Comparison of ENCODE assay signal across 8 mouse cellular contexts in the genomic region with DNA sequence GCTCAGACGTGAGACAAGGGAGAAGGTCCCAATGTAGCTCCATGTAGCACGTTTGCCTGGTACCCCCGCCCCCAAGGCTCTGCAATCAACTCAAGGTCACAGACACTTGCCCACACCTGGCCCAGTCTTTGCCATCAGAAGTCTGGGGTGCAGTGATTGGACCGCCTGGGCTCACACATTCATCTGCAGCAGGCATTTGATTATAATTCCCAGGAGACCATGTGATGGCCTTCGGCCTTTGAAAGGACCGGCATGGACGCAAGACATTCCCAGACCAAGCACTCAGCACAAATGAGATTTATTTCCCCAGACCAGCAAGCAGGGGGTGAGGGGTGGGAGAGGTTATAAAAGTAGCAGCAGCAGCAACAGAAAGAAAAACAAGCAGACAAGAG. TPM values are rescaled to one million over a fixed set of nuclear protein-coding genes. Genes with fewer than 3 reads are reported as not detected.
DNase-seq lines count a peak whose midpoint lies in the region; ATAC-seq and TF ChIP-seq lines count a peak whose summit lies in the region.
"Had no signal": no experiment of that assay in that cellular context is flagged by ENCODE, and none has a peak within 500 bp of the region (broad histone marks: within the 10 kb centered on the region; RNA-seq: fewer than 3 reads in every experiment).

No protein-coding gene starts in this region.

- H3K9me3 ChIP-seq in ES-Bruce4 (replicated peaks; ENCODE audit: control insufficient read depth, insufficient read depth, low read length, poor library complexity, severe bottlenecking), result no peaks in the 10 kb centered on the region
- H3K9me3 ChIP-seq in neural tube, embryonic 15.5 days (replicated peaks), result no peaks in the 10 kb centered on the region

- 0 out of 2 replicates have a peak, but pooled peaks have one; percentile 23 for TF ChIP-seq EP300 in ES-Bruce4 (IDR thresholded peaks at IDR 0.05; ENCODE audit: insufficient read depth, low read depth, low read length)

- 10% methylated on average over 7 of the region's 7 CpGs for WGBS in neural tube, embryonic 15.5 days

- peak; percentile 88 for DNase-seq in 3T3-L1 (ENCODE audit: low read depth, low spot score)
- DNase-seq in kidney, postnatal 36 days, result peak; percentile 73 to 87
- DNase-seq in cerebellum, postnatal 4 days (ENCODE audit: low spot score in 2 of 2), result no peak

- no peaks in the 10 kb centered on the region for H3K36me3 ChIP-seq in ES-Bruce4 (ENCODE audit: control insufficient read depth, insufficient read depth, low read length, poor library complexity, severe bottlenecking)
- no peaks in the 10 kb centered on the region for H3K36me3 ChIP-seq in neural tube, embryonic 15.5 days

- peak overlapping the region; percentile 19 for H3K9ac ChIP-seq in ES-Bruce4 (ENCODE audit: low read depth, poor library complexity, severe bottlenecking)
- no peak overlapping the region for H3K9ac ChIP-seq in neural tube, embryonic 15.5 days (replicated peaks)

- TF ChIP-seq POLR2A in ES-Bruce4 (IDR thresholded peaks at IDR 0.05; ENCODE audit: insufficient read depth, low read length), result no peak
- TF ChIP-seq POLR2A in embryonic fibroblast, embryonic 13.5 days (IDR thresholded peaks at IDR 0.05; ENCODE audit: low read depth, low read length), result no peak

- H3K4me1 ChIP-seq in ES-Bruce4 (ENCODE audit: control insufficient read depth, insufficient read depth, low read length), result peaks cover 6% of the 10 kb centered on the region
- peaks cover 3% of the 10 kb centered on the region for H3K4me1 ChIP-seq in embryonic fibroblast, embryonic 13.5 days (ENCODE audit: control insufficient read depth, insufficient read depth, low read length)
- H3K4me1 ChIP-seq in neural tube, embryonic 15.5 days, result peaks cover 14% of the 10 kb centered on the region

- no peak overlapping the region for H3K4me2 ChIP-seq in neural tube, embryonic 15.5 days

- peak overlapping the region; percentile 64 for H3K27ac ChIP-seq in ES-Bruce4 (ENCODE audit: insufficient read depth, low read length)
- peak overlapping the region; percentile 88 for H3K27ac ChIP-seq in embryonic fibroblast, embryonic 13.5 days (ENCODE audit: insufficient read depth, low read length)
- H3K27ac ChIP-seq in neural tube, embryonic 15.5 days (replicated peaks), result peak overlapping the region; percentile 56; the same call in 1 of the 2 replicates

- H3K4me3 ChIP-seq in ES-Bruce4 (ENCODE audit: low read depth, low read length), result peak overlapping the region; percentile 0; the same call in 1 of the 2 replicates
- no peak overlapping the region for H3K4me3 ChIP-seq in embryonic fibroblast, embryonic 13.5 days (ENCODE audit: insufficient read depth, low read length)
- H3K4me3 ChIP-seq in neural tube, embryonic 15.5 days (replicated peaks), result no peak overlapping the region

- TF ChIP-seq CTCF in ES-Bruce4 (IDR thresholded peaks at IDR 0.05; ENCODE audit: low read depth, low read length), result no peak
- no peak for TF ChIP-seq CTCF in embryonic fibroblast, embryonic 13.5 days (IDR thresholded peaks at IDR 0.05; ENCODE audit: borderline replicate concordance, insufficient read depth, low read length)

- no peaks in the 10 kb centered on the region for H3K27me3 ChIP-seq in ES-Bruce4 (ENCODE audit: control insufficient read depth, insufficient read depth, low read length, poor library complexity, severe bottlenecking)
- no peaks in the 10 kb centered on the region for H3K27me3 ChIP-seq in neural tube, embryonic 15.5 days (replicated peaks)

- ATAC-seq in neural tube, embryonic 15.5 days (ENCODE audit: low FRiP score), result no peak
- ATAC-seq in granulocyte monocyte progenitor cell, adult 5-6 weeks (replicated peaks; ENCODE audit: poor library complexity, severe bottlenecking), result no peak

RNA-seq across cellular contexts. Expression of gene Tatdn2, which starts 6.8 kb away (rescaled TPM):
- polyA plus RNA-seq in ES-Bruce4 (2011; ENCODE audit: insufficient read depth, insufficient read length, low read depth, missing spikeins), result 39.7 and 42.2 TPM in 2 replicates
- 47.5 and 48.1 TPM in 2 replicates for polyA plus RNA-seq in embryonic fibroblast, embryonic 13.5 days (2011; ENCODE audit: insufficient read length, low read depth, missing spikeins)
- polyA plus RNA-seq in neural tube, embryonic 15.5 days (2015; fragmentation: Nextera tagmentation; extraction: Ambion mirVana), result 0.96 and 1.4 TPM in 2 replicates
- 32.5 and 43.1 TPM in 2 replicates for total RNA-seq in granulocyte monocyte progenitor cell, adult 5-6 weeks (2014; fragmentation: Nextera tagmentation)
- total RNA-seq in granulocyte monocyte progenitor cell, adult 5-6 weeks (2017), result 111 and 115 TPM in 2 replicates

RNA-seq across cellular contexts. Expression of gene Ghrl, which starts 29.7 kb away (rescaled TPM):
- polyA plus RNA-seq in ES-Bruce4 (2011; ENCODE audit: insufficient read depth, insufficient read length, low read depth, missing spikeins), result 2.0 TPM in 1 of 2 replicates, not detected in the other
- polyA plus RNA-seq in embryonic fibroblast, embryonic 13.5 days (2011; ENCODE audit: insufficient read length, low read depth, missing spikeins), result not detected in 2 replicates
- polyA plus RNA-seq in neural tube, embryonic 15.5 days (2015; fragmentation: Nextera tagmentation; extraction: Ambion mirVana), result 1.1 and 1.9 TPM in 2 replicates
- not detected in 2 replicates for total RNA-seq in granulocyte monocyte progenitor cell, adult 5-6 weeks (2014; fragmentation: Nextera tagmentation)
- 3.2 TPM in 1 of 2 replicates, not detected in the other for total RNA-seq in granulocyte monocyte progenitor cell, adult 5-6 weeks (2017)
- polyA plus RNA-seq: gonadal fat pad, adult 2 months had no signal

RNA-seq across cellular contexts. Expression of gene Sec13, which starts 50.5 kb away (rescaled TPM):
- polyA plus RNA-seq in ES-Bruce4 (2011; ENCODE audit: insufficient read depth, insufficient read length, low read depth, missing spikeins), result 97.2 and 104 TPM in 2 replicates
- polyA plus RNA-seq in embryonic fibroblast, embryonic 13.5 days (2011; ENCODE audit: insufficient read length, low read depth, missing spikeins), result 182 and 189 TPM in 2 replicates
- polyA plus RNA-seq in neural tube, embryonic 15.5 days (2015; fragmentation: Nextera tagmentation; extraction: Ambion mirVana), result 194 and 214 TPM in 2 replicates
- total RNA-seq in granulocyte monocyte progenitor cell, adult 5-6 weeks (2014; fragmentation: Nextera tagmentation), result 141 and 145 TPM in 2 replicates
- total RNA-seq in granulocyte monocyte progenitor cell, adult 5-6 weeks (2017), result 161 and 217 TPM in 2 replicates

RNA-seq across cellular contexts. Expression of gene Irak2, which starts 51.7 kb away (rescaled TPM):
- 6.6 and 10.1 TPM in 2 replicates for polyA plus RNA-seq in ES-Bruce4 (2011; ENCODE audit: insufficient read depth, insufficient read length, low read depth, missing spikeins)
- polyA plus RNA-seq in embryonic fibroblast, embryonic 13.5 days (2011; ENCODE audit: insufficient read length, low read depth, missing spikeins), result 21.3 and 28.4 TPM in 2 replicates
- 2.5 and 4.5 TPM in 2 replicates for polyA plus RNA-seq in neural tube, embryonic 15.5 days (2015; fragmentation: Nextera tagmentation; extraction: Ambion mirVana)
- total RNA-seq in granulocyte monocyte progenitor cell, adult 5-6 weeks (2014; fragmentation: Nextera tagmentation), result 6.7 and 9.5 TPM in 2 replicates
- total RNA-seq in granulocyte monocyte progenitor cell, adult 5-6 weeks (2017), result 6.4 and 17.5 TPM in 2 replicates

Comparison
In these comparisons a context has a peak if more than half of its experiments do, and no peak if none do; other contexts are left out.
1. DNase-seq: peak in 3T3-L1 (single experiment) and kidney, postnatal 36 days (2 of 2); none in cerebellum, postnatal 4 days (0 of 2).
2. RNA of gene Tatdn2, which starts 6.8 kb away (polyA plus RNA-seq): 47.5 to 48.1 TPM in embryonic fibroblast, embryonic 13.5 days and 39.7 to 42.2 TPM in ES-Bruce4; 0.96 to 1.4 TPM in neural tube, embryonic 15.5 days; every median in the first group is over 10 times any median in the second.
3. Peak in every context shown above with its lines, with median percentiles within 50 percentile points of each other: H3K27ac ChIP-seq.